Mouse (Mus musculus): ENCODE results near the gene Rcan2.

DNA sequence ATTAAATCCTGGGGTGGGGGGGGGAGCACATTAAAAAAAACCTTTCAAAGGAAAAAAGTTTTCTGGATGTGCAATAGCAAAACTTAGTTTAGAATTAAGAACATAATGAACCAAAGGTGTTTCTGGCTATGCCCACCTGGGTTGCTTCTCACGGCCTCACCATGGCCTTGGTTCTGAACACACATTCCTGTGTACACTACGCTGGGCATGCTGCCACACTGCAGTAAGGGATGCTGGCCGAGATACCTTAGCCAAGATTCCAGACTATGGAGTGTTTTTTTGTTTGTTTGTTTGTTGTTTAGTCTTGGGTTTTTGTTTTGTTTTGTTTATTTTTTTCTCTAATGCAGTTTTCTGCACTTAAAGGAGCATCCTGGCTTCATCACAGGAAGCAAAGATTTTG is 100.3 kb downstream of the Rcan2 start:
- TF ChIP-seq CTCF (IDR thresholded peaks at IDR 0.05; ENCODE audit: low read depth, low read length): no peak
- TF ChIP-seq POLR2A (IDR thresholded peaks at IDR 0.05; ENCODE audit: extremely low read depth, insufficient read depth, low read length): no peak
